Mouse (Mus musculus) embryonic fibroblast, embryonic 13.5 days (primary cell): Measurements from ENCODE around the gene Rptor.

Source experiments
- CTCF ChIP-seq: IDR thresholded peaks from 2 replicates; pipeline ENCODE4 v1.5.1; 2011; ENCODE audit warnings: mild to moderate bottlenecking, control low read depth, low read length, moderate library complexity, borderline replicate concordance; ENCODE audit not compliant: insufficient read depth
- POLR2A ChIP-seq: IDR thresholded peaks from 2 replicates; pipeline ENCODE4 v1.6.1; 2011; ENCODE audit warnings: low read depth, mild to moderate bottlenecking, control low read depth, low read length, moderate library complexity

DNA sequence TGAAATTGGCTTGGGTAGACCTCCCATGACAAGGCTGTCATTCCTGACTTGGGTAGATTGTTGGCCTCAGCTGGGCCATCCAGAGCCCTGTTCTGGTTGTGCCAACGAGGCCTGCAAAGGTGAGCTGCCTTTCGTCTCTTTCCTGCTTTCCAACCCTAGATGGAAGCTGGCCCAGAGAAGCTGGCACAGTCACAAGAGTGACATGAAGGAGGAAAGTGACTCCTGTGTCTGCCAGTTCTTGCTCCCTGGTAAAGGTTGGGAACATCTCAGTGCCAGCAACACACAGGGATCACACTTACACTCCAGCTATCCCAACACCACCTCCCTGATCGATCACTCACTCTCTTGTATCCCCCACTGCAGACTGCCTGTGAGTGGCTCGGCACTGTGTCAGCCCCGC is 303.1 kb downstream of the Rptor start:
- TF ChIP-seq CTCF (no peak), POLR2A (no peak)
